In genomic region chr9:106338462-106339172, GRCm38 (mm10) we compare ENCODE assay signal across 8 mouse cellular contexts. TPM values are rescaled to one million over a fixed set of nuclear protein-coding genes. Genes with fewer than 3 reads are reported as not detected.
DNase-seq lines count a peak whose midpoint lies in the region; TF ChIP-seq lines count a peak whose summit lies in the region.
"Had no signal": no experiment of that assay in that cellular context is flagged by ENCODE, and none has a peak within 500 bp of the region (broad histone marks: within the 10 kb centered on the region; RNA-seq: fewer than 3 reads in every experiment).

No protein-coding gene starts in this region.

- peaks cover 8% of the 10 kb centered on the region for H3K36me3 ChIP-seq in E14TG2a.4 (ENCODE audit: insufficient read depth, low read length)
- no peaks in the 10 kb centered on the region; the same call in 1 of the 2 replicates for H3K36me3 ChIP-seq in forebrain, embryonic 10.5 days (replicated peaks)
- peaks cover 2% of the 10 kb centered on the region; the same call in 1 of the 2 replicates for H3K36me3 ChIP-seq in midbrain, embryonic 10.5 days

- peak; percentile 23 for DNase-seq in 3T3-L1 (ENCODE audit: low read depth, low spot score)
- DNase-seq in forebrain, embryonic 10.5 days (ENCODE audit: extremely low spot score, low spot score) = peak; percentile 57
- DNase-seq in midbrain, embryonic 10.5 days (ENCODE audit: low spot score) = peak; percentile 71
- no peak for DNase-seq in cerebellum, postnatal 25 days
- no peak for DNase-seq in left cerebral cortex, adult 9 months (ENCODE audit: low spot score in 2 of 2)
- DNase-seq in frontal cortex, postnatal 36 days (ENCODE audit: low spot score in 2 of 2) = no peak
- DNase-seq: kidney, adult 8-10 months had no signal

- WGBS in forebrain, embryonic 10.5 days = 11% methylated on average over 10 of the region's 10 CpGs
- WGBS in midbrain, embryonic 10.5 days = 11% methylated on average over 10 of the region's 10 CpGs

- no peaks in the 10 kb centered on the region for H3K27me3 ChIP-seq in E14TG2a.4 (ENCODE audit: insufficient read depth, low read length)
- no peaks in the 10 kb centered on the region for H3K27me3 ChIP-seq in forebrain, embryonic 10.5 days (ENCODE audit: poor library complexity, severe bottlenecking)
- H3K27me3 ChIP-seq in midbrain, embryonic 10.5 days (ENCODE audit: low read depth, poor library complexity, severe bottlenecking) = no peaks in the 10 kb centered on the region

- peak overlapping the region; percentile 41 for H3K4me3 ChIP-seq in E14TG2a.4 (replicated peaks; ENCODE audit: low read length)
- peak overlapping the region; percentile 27 for H3K4me3 ChIP-seq in forebrain, embryonic 10.5 days
- H3K4me3 ChIP-seq in midbrain, embryonic 10.5 days = peak overlapping the region; percentile 30; the same call in 1 of the 2 replicates

- TF ChIP-seq CTCF in E14TG2a.4 (conservative IDR thresholded peaks at IDR 0.05; ENCODE audit: low read length) = no peak

- H3K4me1 ChIP-seq in E14TG2a.4 (replicated peaks; ENCODE audit: low read depth, low read length) = peaks cover 56% of the 10 kb centered on the region
- H3K4me1 ChIP-seq in forebrain, embryonic 10.5 days = peaks cover 67% of the 10 kb centered on the region
- H3K4me1 ChIP-seq in midbrain, embryonic 10.5 days = peaks cover 62% of the 10 kb centered on the region

- peak overlapping the region; percentile 86 for H3K27ac ChIP-seq in forebrain, embryonic 10.5 days
- peak overlapping the region; percentile 89 for H3K27ac ChIP-seq in midbrain, embryonic 10.5 days (replicated peaks)

- no peaks in the 10 kb centered on the region for H3K9me3 ChIP-seq in E14TG2a.4 (ENCODE audit: low read length)
- no peaks in the 10 kb centered on the region for H3K9me3 ChIP-seq in forebrain, embryonic 10.5 days
- H3K9me3 ChIP-seq in midbrain, embryonic 10.5 days (replicated peaks) = no peaks in the 10 kb centered on the region

RNA-seq across cellular contexts. Expression of gene Dusp7, which starts 29.8 kb away (rescaled TPM):
- 17.6 and 18.9 TPM in 2 replicates for polyA plus RNA-seq in forebrain, embryonic 10.5 days (2016; fragmentation: Nextera tagmentation; extraction: Ambion mirVana)
- polyA plus RNA-seq in midbrain, embryonic 10.5 days (2016; fragmentation: Nextera tagmentation; extraction: Ambion mirVana) = 11.4 and 14.1 TPM in 2 replicates

RNA-seq across cellular contexts. Expression of gene Poc1a, which starts 57.8 kb away (rescaled TPM):
- 42.7 and 46.4 TPM in 2 replicates for polyA plus RNA-seq in forebrain, embryonic 10.5 days (2016; fragmentation: Nextera tagmentation; extraction: Ambion mirVana)
- 38.1 and 46.6 TPM in 2 replicates for polyA plus RNA-seq in midbrain, embryonic 10.5 days (2016; fragmentation: Nextera tagmentation; extraction: Ambion mirVana)

Comparison
In these comparisons a context has a peak if more than half of its experiments do, and no peak if none do; other contexts are left out.
1. DNase-seq: peak in 3T3-L1 (single experiment), forebrain, embryonic 10.5 days (single experiment) and midbrain, embryonic 10.5 days (single experiment); none in cerebellum, postnatal 25 days (0 of 2), left cerebral cortex, adult 9 months (0 of 2) and frontal cortex, postnatal 36 days (0 of 2).
2. Peak in every context shown above with its lines, with median percentiles within 50 percentile points of each other: H3K4me3 ChIP-seq.